Mouse (Mus musculus): ENCODE data around the gene Saysd1.

GRCm38 (mm10) chr14:20149127-20150080, 11.1 kb upstream of the Saysd1 start:
- TF ChIP-seq CTCF (IDR thresholded peaks at IDR 0.05) (no peak), EP300 (IDR thresholded peaks at IDR 0.05) (no peak)

Data from lung, postnatal 0 days (tissue).